Mouse (Mus musculus): Measurements from ENCODE around the gene Unk.
A peak's percentile ranks its signal among the peaks of the same experiment; 100 is the strongest.
"Not testable (repeated sequence)": the region's sequence is repeated elsewhere in the genome, so short reads cannot be mapped to it uniquely, and the experiment has no call there.

Unk gene

DNA sequence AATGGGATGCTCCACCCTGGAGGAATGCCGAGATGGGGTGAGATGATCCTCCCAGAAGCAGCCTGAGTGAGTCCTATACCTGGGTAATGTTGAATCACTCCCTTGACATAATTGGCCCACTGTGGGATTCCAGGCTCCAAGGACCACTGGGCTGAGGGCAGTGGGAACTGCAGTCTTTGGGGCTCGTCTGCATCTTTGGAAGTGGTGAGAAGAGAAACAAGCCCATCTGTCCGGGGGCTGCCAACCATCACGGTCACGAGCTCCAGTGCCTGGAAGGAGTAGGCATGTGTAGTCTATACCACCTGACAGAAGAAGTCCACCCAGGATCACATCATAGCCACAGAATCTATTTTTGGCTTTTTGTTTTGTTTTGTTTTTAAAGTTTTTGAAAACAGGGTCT lies 19.2 kb upstream of the Unk start:
- DNase-seq, result no peak

DNA sequence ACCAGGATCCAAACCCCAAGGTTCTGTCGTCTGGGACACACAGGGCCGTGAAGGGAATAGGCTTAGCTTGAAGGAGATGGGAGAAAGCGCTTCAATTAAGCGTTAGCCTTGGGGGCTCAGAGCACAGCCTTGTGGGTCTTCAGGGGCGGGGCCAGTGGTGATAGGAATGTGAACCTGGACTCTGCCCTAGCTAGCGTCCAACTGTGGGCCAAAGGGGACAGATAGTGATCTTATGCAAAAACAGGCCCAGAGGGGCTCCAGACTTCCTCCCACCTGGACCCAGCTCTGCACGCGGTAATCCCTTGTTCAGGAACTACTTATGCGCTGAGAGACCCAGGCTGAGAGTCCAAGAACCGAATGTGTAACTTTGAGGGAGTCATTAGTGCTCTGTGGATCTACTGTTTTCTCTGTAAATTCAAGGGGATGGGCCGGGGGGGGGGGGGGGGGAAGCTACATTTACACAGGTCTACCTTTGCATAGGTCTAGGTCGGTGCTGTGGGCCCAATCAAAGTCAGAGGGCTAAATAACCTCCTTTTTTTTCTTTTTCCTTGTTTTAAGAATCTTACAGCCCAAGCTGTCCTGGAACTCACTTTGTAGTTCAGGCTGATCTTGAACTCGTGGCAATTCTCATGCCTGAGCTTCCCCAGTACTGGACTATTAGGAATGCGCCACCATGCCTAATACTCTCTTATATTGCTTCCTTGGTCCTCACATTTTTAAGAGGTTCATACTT lies 18.4 kb upstream of the Unk start:
- no peak for DNase-seq

DNA sequence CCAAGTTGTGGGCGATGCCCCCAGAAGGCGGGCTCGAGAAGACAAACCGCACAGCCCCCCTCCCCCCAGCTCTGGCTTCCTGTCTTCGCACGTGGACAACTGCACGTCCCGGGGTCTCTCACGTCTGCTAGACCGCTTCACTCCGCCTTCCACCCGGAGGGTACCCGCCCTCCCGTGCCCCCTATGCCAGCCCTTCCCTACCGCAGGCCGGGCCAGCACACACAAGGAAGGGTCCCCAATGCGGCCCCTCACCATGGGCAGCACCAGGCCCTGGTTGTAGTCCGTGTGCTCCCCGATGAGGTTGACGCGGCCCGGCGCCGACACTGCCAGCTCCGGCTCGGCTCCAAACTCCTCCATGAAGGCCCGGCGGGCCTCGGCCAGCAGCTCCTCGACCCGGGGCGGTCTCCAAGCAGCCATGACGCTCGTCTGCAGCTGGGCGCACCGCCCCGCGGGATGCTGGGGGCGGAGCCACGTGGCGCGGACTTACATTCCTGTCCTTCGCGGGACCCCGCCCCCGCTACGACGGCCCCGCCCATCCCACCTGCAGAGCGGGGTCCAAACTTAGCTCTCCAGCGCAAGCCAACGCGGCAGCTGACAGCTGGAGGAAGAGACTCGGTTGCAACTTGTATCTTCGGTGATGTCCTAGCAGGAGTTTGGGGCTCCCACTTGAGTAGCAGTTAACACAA lies 17.7 kb upstream of the Unk start, which contains the start of gene Galk1:
Gene Galk1, minus strand, starts transcription at position 458 of the 686 bp plus-strand sequence.
- DNase-seq, result peak; percentile 92

DNA sequence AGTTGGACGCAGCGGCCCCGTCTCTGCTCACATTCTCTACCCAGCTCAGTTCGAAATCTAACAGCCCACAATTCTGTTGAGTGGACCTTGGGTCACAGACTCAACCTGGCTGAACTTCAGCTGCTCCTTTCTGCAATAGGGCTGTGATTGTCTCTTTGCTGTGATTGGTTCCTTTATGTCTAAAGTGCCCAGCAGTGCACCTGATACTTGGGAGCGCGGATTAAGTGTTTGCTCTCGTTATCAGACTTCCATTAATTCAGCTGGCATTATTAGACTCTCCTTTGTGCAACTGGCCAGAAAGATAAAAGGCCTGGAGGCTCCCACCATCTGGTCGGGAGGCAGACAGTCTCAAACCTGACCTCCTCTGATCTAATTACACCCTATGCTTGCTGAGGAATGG lies 15.3 kb upstream of the Unk start:
- DNase-seq, result no peak

DNA sequence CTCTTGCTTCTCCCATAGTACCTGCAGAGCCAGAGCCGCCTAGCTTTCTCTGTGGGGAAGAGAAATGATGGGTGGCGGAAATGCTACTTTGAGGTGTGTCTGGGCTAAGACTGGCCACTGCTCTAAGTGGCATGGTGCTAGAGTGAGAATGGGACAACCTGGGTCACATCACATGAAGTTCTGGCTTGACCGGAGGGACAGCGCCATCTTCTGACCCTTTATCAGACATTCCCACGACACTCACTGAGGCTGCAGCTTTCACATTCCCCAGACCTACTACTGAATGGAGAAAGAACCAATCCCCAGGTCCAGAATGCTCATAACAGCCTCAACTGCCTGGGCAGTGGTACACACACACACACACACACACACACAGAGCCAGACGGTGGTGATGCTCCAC lies 12.0 kb upstream of the Unk start:
- DNase-seq, result no peak

DNA sequence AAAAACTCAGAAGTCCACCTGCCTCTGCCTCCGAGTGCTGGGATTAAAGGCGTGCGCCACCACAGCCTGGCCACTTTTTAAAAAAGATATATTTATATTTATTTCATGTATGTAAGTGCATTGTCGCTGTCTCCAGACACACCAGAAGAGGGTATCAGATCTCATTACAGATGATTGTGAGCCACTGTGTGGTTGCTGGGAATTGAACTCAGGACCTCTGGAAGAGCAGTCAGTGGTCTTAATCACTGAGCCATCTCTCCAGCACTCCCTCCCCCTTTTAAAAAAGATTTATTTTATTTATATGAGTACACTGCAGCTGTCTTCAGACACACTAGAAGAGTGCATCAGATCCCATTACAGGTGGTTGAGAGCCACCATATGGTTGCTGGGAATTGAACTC lies 11.3 kb upstream of the Unk start:
- DNase-seq, result not testable (repeated sequence)

DNA sequence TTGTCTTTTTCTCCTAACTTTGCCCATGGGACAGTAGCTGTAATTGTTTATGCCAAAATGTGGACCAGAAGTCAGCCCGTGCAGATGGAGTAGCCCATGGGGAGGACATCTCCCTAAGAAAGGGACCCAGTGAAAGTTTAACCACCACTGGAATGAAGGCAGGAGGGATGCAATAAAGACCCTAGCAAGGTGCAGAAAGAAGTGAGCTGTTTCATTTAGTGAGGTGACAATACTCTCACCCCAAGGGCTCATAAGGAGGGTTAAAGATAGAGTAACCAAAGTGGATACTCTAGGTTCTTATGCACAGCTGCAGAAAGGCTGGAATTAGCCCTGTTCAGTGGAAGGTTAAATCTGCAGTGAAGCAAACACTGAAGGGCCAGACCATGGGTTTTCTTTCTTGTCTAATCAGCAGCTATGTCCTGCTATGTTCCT lies 10.7 kb upstream of the Unk start:
- DNase-seq, result no peak

DNA sequence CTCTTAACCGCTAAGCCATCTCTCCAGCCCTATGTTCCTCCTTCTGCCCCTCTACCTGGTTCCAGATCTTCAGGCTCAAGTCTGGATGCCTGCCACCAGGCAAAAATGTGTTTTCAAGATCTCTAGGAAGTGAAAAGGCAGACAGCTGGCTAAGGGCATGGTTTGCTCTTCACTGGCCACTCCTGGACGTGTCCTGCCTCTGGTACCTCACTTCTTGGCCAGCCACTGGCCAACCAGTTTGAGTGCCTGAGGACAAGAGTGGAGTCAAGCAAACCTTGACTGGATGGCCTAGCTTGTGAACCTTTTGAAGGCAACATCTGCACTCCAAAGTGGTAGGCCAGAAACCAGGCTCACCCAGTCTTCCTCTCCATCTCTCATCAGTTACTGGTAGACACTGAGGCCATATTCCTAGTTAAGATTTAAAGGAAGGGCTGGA lies 10.1 kb upstream of the Unk start:
- DNase-seq, result no peak

DNA sequence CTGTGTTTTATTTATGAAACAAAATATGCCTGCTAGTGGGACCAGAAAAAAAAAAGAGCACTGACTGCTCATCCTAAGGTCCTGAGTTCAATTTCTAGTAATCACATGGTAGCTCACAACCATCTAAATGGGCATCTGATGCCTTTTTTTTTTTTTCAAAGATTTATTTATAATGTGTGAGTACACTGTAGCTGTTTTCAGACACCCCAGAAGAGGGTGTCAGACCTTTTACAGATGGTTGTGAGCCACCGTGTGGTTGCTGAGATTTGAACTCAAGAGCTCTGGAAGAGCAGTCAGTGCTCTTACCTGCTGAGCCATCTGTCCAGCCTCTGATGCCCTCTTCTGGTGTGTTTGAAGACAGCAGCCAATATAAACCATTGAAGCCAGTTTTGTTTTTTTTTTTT lies 9.6 kb upstream of the Unk start:
- no peak for DNase-seq

DNA sequence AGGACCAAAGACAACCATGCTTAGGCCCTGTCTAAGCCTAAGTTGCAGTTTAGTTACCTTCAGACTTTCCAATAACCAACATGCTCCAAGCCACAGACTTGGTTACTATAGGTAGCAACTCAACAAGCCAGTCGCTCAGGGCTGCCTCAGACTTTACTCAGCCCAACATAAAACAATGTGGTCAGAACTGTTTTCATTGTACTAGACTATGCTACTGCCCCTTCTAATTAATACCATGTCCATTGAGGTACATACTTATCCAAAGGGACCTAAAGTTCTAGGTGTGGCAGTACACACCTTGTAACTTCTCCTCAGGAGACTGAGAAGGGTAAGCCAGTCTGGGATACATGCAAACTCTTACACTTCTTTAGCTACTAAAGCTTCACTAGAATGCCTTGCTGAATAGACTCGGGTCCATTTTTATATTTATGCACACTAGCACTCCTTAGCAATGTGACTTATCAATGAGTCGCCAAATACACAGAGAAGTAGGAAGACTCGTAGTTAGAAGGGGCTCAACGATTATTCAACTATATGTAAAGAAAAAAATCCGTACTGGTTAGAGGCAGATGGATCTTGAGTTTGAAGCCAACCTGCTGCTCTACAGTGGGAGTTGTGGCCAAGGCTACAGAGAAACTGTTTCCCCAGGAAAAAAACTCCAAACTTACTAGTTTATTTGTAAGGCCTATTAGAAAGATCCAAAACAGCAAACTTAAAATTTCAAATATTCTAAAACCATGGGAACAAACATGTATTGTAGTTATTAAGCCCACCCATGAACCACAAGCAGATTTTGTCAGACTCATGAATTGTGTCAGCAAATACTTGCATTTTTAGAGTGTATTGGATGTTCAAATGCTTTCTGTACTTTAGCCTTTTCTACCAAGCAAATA lies 8.5 kb upstream of the Unk start:
- DNase-seq, result no peak

DNA sequence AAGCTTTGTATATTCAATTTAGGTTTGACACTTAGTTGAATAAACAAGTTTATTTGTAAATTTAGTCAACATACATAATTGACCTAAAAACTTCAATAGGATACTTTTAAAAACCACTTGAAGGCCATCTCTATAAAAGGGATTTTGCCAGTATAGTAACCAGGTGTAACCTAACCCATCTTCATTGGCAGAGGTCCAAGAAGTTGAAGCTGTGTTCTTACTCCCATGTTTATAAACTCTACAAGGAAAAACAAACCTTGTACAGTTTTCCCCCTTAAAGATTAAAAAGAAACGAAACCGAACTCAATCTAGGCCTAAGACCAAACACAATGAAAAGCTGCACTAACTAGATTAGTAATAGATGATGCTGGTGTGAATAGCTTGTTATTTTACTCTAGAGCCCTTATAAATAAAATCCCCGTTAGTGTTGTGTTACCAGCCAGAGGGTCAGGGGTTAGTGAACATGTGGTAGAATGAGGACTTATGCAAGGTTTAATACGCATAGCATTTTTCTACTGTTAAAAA lies 7.8 kb upstream of the Unk start:
- no peak for DNase-seq

DNA sequence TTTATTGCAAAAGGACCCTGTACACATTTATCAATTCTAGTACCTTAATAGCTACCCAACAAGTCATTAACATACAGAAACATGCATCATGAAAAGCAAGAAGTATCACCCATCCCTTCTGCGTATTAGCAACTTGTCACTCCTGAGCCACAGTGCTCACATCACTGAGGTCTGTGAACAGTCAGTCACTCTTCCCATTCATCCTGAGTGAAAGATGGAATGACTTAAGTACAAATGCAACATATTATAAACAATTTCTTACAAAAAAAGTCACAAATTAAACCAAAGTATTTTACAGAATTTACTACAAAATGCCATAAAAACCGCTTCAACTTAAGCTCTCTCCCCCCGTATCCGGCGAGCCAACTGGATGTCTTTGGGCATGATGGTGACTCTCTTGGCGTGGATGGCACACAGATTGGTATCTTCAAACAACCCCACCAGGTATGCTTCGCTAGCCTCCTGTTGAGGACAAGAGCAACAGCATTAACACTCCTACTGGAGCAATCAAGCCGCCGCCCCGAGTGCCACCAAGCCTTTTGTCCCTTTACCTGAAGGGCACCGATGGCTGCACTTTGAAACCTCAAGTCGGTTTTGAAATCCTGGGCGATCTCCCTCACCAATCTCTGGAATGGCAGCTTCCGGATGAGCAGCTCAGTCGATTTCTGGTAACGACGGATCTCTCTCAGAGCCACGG lies 6.9 kb upstream of the Unk start:
- DNase-seq, result not testable (repeated sequence)

DNA sequence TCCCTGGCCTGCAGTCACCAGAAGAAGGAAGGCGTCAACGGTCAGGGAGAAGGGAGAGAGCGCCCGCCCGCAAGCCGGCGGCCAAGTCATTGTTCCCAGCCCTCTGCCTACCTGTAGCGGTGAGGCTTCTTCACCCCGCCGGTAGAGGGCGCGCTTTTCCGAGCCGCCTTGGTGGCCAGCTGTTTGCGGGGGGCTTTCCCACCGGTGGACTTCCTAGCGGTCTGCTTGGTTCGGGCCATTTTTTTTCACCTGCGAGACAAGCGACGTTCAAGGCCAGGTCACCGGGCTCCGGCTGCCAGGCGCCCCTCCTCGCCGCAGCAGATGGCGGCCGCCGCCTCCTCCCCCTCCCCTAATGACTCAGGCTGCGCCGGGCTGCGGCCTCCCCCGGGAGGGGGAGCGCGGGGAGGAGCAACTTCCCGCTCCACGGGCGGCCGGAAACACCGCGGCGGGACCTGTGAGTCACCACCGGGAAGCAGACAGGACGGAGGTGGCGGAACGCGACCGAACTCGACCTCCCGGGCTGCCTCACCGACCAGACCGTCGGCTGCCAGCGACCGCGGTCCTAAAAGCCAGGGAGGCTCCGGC lies 6.3 kb upstream of the Unk start:
- DNase-seq, result peak; percentile 88

DNA sequence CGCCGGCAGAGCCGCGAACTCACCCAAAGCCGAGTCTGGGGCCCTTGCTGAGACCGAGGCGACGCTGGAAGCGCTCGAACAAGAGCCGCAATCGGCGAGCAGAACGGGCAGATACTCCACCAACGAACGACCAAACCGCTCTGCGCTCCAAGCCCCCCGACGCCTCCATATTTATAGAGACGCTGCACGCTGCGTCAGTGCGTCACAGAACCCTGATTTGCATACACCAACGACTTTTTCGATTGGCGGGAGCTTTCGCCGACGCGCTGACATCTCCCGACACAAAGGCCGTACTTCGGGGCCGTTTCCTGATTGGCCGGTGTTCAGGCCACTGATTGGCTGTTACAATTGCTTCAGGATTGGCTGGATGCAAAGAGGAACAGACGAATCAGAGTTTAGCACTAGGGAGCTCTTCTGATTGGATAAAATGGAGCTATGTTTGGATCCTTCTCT lies 5.7 kb upstream of the Unk start:
- peak; percentile 99 for DNase-seq

DNA sequence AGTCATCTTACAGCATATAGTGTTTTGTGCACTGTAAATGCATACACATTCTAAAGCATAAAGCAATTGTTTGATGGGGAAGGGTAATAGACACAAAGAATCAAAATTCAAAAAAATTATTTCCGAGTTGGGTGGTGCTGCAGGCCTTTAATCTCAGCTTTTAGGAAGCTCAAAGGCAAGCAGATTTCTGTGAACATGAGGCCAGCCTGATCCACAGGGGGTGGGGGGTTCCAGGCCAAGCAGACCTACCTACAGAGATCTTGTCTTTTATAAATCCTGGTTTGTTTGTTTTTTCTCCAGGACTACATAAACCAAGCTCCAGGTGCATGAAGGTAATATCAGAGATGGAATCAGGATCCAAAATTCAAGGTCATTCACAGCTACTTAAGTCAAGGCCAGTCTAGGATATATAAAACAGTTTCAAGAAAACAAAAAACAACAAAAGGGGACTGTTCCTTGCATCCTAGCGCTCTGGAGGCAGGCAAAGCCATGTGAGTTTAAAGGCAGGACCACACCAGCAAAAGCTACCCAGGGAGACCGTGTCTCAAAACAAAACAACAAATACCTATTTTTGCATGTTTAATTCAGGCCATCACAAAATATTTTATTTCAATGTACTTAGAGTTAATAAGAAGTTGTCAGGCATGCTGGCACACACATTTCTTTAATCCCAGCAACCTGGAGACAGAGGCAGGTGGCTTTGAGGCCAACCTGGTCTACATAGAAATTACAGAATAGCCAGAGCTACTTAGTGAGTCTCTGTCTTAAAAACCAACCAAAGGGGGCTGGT lies 4.9 kb upstream of the Unk start:
- no peak for DNase-seq

DNA sequence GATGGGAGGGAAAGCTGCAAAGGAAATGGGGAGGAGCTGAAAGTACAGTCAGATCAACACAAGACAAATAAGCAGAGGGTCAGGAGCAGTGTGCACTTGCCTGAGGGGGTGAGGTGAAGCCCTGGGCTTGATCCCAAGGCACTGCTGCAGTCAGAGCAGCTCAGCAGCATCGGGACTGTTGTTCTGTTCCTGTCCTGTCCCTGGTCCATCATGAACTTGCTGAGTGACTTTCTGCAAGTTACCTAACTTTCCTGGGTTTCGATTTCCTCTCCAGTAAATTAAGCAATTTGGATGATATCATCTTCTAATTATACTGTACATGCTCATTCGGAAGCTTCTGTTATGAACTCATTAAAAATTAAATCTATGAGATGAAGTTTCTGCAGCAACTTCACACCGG lies 2.4 kb upstream of the Unk start, which contains the start of gene H3f3b:
Gene H3f3b, minus strand, starts transcription at position 207 of the 400 bp plus-strand sequence.
- no peak for DNase-seq

DNA sequence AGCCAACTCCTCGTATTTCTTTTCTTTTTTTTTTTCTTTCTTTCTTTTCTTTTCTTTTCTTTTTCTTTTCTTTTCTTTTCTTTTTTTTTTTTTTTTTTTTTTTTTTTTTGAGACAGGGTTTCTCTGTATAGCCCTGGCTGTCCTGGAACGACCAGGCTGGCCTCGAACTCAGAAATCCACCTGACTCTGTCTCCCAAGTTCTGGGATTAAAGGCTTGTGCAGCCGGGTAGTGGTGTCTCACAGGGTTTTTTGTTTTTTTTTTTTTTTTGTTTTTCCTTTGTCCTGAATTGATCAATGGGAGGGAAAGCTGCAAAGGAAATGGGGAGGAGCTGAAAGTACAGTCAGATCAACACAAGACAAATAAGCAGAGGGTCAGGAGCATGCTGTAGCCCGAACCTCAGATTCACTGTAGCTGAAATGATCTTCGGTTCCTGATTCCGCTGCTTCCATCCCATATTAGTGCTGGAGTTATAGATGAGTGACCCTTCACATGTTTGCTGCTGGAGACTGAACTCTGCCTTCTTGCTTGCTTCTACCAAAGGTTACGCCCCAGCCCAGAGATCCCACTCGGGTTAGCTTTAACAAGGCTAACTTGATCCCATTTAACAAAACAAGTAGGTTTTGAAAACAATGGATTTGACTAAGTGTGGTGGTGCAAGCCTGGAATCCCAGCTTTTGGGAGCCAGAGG lies 1.8 kb upstream of the Unk start:
- DNase-seq, result no peak

DNA sequence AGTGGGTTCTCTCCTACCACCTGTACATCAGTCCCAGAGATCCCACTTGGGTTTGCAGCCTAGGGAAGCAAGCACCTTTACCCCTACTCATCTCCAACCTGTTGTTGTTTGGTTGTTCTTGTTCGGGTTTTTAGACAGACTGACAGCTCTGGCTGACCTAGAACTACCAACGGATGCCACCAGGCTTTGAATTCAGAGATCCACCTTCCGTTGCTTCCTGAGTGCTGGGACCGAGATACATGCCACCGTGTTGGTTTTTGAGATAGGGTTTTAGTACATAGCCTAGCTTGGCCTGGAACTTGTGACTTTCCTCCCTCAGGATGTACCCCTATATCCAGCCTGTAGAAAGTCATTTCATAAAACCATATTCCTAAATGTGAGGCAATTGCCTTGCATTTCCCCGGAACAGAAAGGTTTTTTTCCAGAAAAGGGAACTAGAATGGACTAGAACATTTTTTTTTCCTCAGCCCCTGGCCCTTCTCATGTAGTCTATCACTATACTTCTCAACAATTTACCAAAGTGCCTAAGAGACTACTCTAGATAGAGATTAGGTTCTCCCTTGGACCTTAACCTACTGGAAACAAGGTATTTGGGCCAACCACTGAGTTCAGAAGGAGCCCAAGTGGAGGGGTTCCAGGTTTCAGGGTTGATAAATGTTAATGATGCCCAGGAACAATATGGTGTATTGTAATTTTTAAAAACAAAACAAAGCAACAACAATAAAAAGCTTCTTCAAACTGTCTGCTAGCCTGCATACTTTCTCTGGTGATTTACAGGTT lies 846 bp upstream of the Unk start:
- DNase-seq, result no peak
